Comparison of ENCODE assay signal across 21 mouse cellular contexts in genomic region chr1:163477478-163478167, GRCm38 (mm10).
A peak's percentile ranks its signal among the peaks of the same experiment; 100 is the strongest.
DNase-seq lines count a peak whose midpoint lies in the region; ATAC-seq and TF ChIP-seq lines count a peak whose summit lies in the region.
"Had no signal": no experiment of that assay in that cellular context is flagged by ENCODE, and none has a peak within 500 bp of the region (broad histone marks: within the 10 kb centered on the region; RNA-seq: fewer than 3 reads in every experiment).

No protein-coding gene starts in this region.

- no peaks in the 10 kb centered on the region for H3K9me3 ChIP-seq in limb, embryonic 14.5 days (ENCODE audit: control insufficient read depth, low read length)
- no peaks in the 10 kb centered on the region for H3K9me3 ChIP-seq in neural tube, embryonic 14.5 days (ENCODE audit: control insufficient read depth, low read length)
- H3K9me3 ChIP-seq: liver, embryonic 15.5 days had no signal

- H3K4me3 ChIP-seq in gastrocnemius, adult 2 months = no peak overlapping the region
- no peak overlapping the region for H3K4me3 ChIP-seq in limb, embryonic 14.5 days (replicated peaks; ENCODE audit: low read length)
- H3K4me3 ChIP-seq in neural tube, embryonic 14.5 days (ENCODE audit: low read depth, low read length) = no peak overlapping the region
- H3K4me3 ChIP-seq: liver, embryonic 15.5 days had no signal

- no peak overlapping the region for H3K9ac ChIP-seq in limb, embryonic 14.5 days (ENCODE audit: low read depth, low read length, severe bottlenecking)
- no peak overlapping the region for H3K9ac ChIP-seq in neural tube, embryonic 14.5 days (replicated peaks; ENCODE audit: low read depth, low read length)
- H3K9ac ChIP-seq: forebrain, postnatal 0 days; hindbrain, embryonic 14.5 days; liver, embryonic 15.5 days had no signal

- intact Hi-C loops in gastrocnemius, adult 2 months (cut with DNase I) = no loop called here
- intact Hi-C loops in heart, postnatal 36 days (cut with DNase I) = no loop called here

- peaks cover 10% of the 10 kb centered on the region; the same call in 1 of the 2 replicates for H3K4me1 ChIP-seq in limb, embryonic 14.5 days (ENCODE audit: control insufficient read depth, insufficient read depth, low read length)
- H3K4me1 ChIP-seq in neural tube, embryonic 14.5 days (ENCODE audit: control insufficient read depth, insufficient read depth, low read length) = no peaks in the 10 kb centered on the region
- H3K4me1 ChIP-seq: liver, embryonic 15.5 days had no signal

- peak overlapping the region; percentile 28; the same call in 1 of the 2 replicates for H3K27ac ChIP-seq in gastrocnemius, adult 2 months
- H3K27ac ChIP-seq in limb, embryonic 14.5 days (replicated peaks; ENCODE audit: low read depth, low read length) = peak overlapping the region; percentile 55; the same call in 1 of the 2 replicates
- H3K27ac ChIP-seq in neural tube, embryonic 14.5 days (ENCODE audit: low read depth, low read length) = no peak overlapping the region
- H3K27ac ChIP-seq: hindbrain, embryonic 14.5 days; kidney, postnatal 0 days; liver, embryonic 15.5 days had no signal

- TF ChIP-seq POLR2A in limb, embryonic 14.5 days (IDR thresholded peaks at IDR 0.05; ENCODE audit: borderline replicate concordance, extremely low read depth, insufficient read depth, insufficient read length) = no peak

- no peak for DNase-seq in gastrocnemius, adult 2 months
- DNase-seq in gastrocnemius, adult 18-20 months (ENCODE audit: low spot score) = no peak
- DNase-seq in embryo, embryonic 11 days = peak; percentile 43
- DNase-seq in limb, embryonic 14.5 days (ENCODE audit: low spot score) = peak; percentile 85
- DNase-seq in heart, postnatal 36 days = no peak
- DNase-seq in spleen, postnatal 36 days (ENCODE audit: low spot score in 2 of 2) = no peak
- DNase-seq in kidney, postnatal 4 days = no peak
- DNase-seq: adrenal gland, adult 8-10 months; cerebellum, adult 2 months; forebrain, postnatal 0 days; gastrocnemius, postnatal 10 days; heart, adult 18-20 months; left cerebral cortex, postnatal 4 days; right cerebral cortex, postnatal 4 days; thymus, postnatal 4 days had no signal

- no peak for TF ChIP-seq CTCF in gastrocnemius, adult 2 months (IDR thresholded peaks at IDR 0.05)

- H3K4me2 ChIP-seq in limb, embryonic 14.5 days (replicated peaks; ENCODE audit: low read depth, low read length, severe bottlenecking) = no peak overlapping the region
- H3K4me2 ChIP-seq in neural tube, embryonic 14.5 days (ENCODE audit: low read depth, low read length) = no peak overlapping the region
- H3K4me2 ChIP-seq: hindbrain, embryonic 14.5 days; liver, embryonic 15.5 days had no signal

- peak; percentile 87 for ATAC-seq in limb, embryonic 14.5 days (ENCODE audit: low FRiP score, low read depth)
- ATAC-seq in neural tube, embryonic 14.5 days (ENCODE audit: low read depth) = peak; percentile 56; the same call in 1 of the 2 replicates
- ATAC-seq: forebrain, postnatal 0 days; intestine, postnatal 0 days; lung, postnatal 0 days had no signal

- H3K27me3 ChIP-seq in limb, embryonic 14.5 days (ENCODE audit: control insufficient read depth, insufficient read depth, low read length) = no peaks in the 10 kb centered on the region
- no peaks in the 10 kb centered on the region for H3K27me3 ChIP-seq in neural tube, embryonic 14.5 days (ENCODE audit: control insufficient read depth, insufficient read depth, low read length)
- H3K27me3 ChIP-seq: liver, embryonic 15.5 days had no signal

- 13% methylated on average over 4 of the region's 4 CpGs for WGBS in limb, embryonic 14.5 days
- WGBS in neural tube, embryonic 14.5 days = 31% methylated on average over 4 of the region's 4 CpGs

- H3K36me3 ChIP-seq in limb, embryonic 14.5 days (ENCODE audit: control insufficient read depth, insufficient read depth, low read length) = no peaks in the 10 kb centered on the region
- H3K36me3 ChIP-seq in neural tube, embryonic 14.5 days (ENCODE audit: control insufficient read depth, insufficient read depth, low read length) = no peaks in the 10 kb centered on the region
- H3K36me3 ChIP-seq: liver, embryonic 15.5 days had no signal

Comparison
In these comparisons a context has a peak if more than half of its experiments do, and no peak if none do; other contexts are left out.
1. DNase-seq: peak in embryo, embryonic 11 days (single experiment) and limb, embryonic 14.5 days (single experiment); none in gastrocnemius, adult 2 months (single experiment), gastrocnemius, adult 18-20 months (single experiment), heart, postnatal 36 days (0 of 2), spleen, postnatal 36 days (0 of 2) and kidney, postnatal 4 days (0 of 2).